Mouse (Mus musculus) lung, postnatal 0 days (tissue): ENCODE results near the gene Nab2.

ENCODE experiments used
- CTCF ChIP-seq: IDR thresholded peaks from 2 replicates; pipeline ENCODE4 v1.5.1; 2016; ENCODE audit warnings: antibody characterized with exemption, mild to moderate bottlenecking
- EP300 ChIP-seq: IDR thresholded peaks from 2 replicates; pipeline ENCODE4 v1.6.1; 2016; ENCODE audit warnings: antibody characterized with exemption, mild to moderate bottlenecking, control low read depth

GRCm38 (mm10) chr10:127704293-127704692 is 35.9 kb upstream of the Nab2 start:
- TF ChIP-seq CTCF, result no peak
- no peak for TF ChIP-seq EP300
